Mouse (Mus musculus) 3T3-L1 (cell line): ENCODE data around the gene Hist1h3d.
"Not testable (repeated sequence)": the region's sequence is repeated elsewhere in the genome, so short reads cannot be mapped to it uniquely, and the experiment has no call there.

Source experiments
- DNase-seq: peaks from one replicate; pipeline ENCODE4 v3.0.0-alpha.2; 2015; ENCODE audit warnings: low read depth, low spot score

The Hist1h3d gene

GRCm38 (mm10) chr13:23542225-23542980, 33.2 kb upstream of the Hist1h3d start:
- peak; percentile 62 for DNase-seq

GRCm38 (mm10) chr13:23542999-23543607, 32.5 kb upstream of the Hist1h3d start, which contains the start of gene Hist1h2bh:
TSS of gene Hist1h2bh (minus strand) at chr13:23543392.
- peak; percentile 98 for DNase-seq

GRCm38 (mm10) chr13:23543965-23544786, 31.4 kb upstream of the Hist1h3d start, which contains the start of gene Hist1h3f:
TSS of gene Hist1h3f (plus strand) at chr13:23544052.
- peak; percentile 96 for DNase-seq

GRCm38 (mm10) chr13:23544787-23545120, 30.8 kb upstream of the Hist1h3d start:
- DNase-seq: not testable (repeated sequence)

- no peak for DNase-seq
These were observed 28.9 kb upstream of the Hist1h3d start for GRCm38 (mm10) chr13:23546694-23547093.

- DNase-seq: peak; percentile 69
These were observed 24.8 kb upstream of the Hist1h3d start for GRCm38 (mm10) chr13:23550761-23551145.

GRCm38 (mm10) chr13:23551146-23551834, 24.3 kb upstream of the Hist1h3d start, which contains the start of gene Hist1h4f:
TSS of gene Hist1h4f (minus strand) at chr13:23551648.
- peak; percentile 98 for DNase-seq

GRCm38 (mm10) chr13:23551931-23552914, 23.3 kb upstream of the Hist1h3d start:
- no peak for DNase-seq

- no peak for DNase-seq
These were observed 22.6 kb upstream of the Hist1h3d start, which contains the start of gene Hist1h1d for GRCm38 (mm10) chr13:23552962-23553361. TSS of gene Hist1h1d (plus strand) at chr13:23553262.

- peak; percentile 46 for DNase-seq
These were observed 21.2 kb upstream of the Hist1h3d start for GRCm38 (mm10) chr13:23554393-23554792.

- DNase-seq: peak; percentile 93
These were observed 20.4 kb upstream of the Hist1h3d start for GRCm38 (mm10) chr13:23554925-23555838.

- DNase-seq: peak; percentile 96
These were observed 19.6 kb upstream of the Hist1h3d start for GRCm38 (mm10) chr13:23555839-23556416.

- no peak for DNase-seq
These were observed 18.7 kb upstream of the Hist1h3d start for GRCm38 (mm10) chr13:23556906-23557305.

GRCm38 (mm10) chr13:23560699-23561098, 14.9 kb upstream of the Hist1h3d start:
- not testable (repeated sequence) for DNase-seq

- not testable (repeated sequence) for DNase-seq
These were observed 14.1 kb upstream of the Hist1h3d start for GRCm38 (mm10) chr13:23561531-23561882.

- peak; percentile 96 for DNase-seq
These were observed 13.5 kb upstream of the Hist1h3d start, which contains the start of gene Hist1h3e for GRCm38 (mm10) chr13:23561883-23562659. TSS of gene Hist1h3e (minus strand) at chr13:23562369.

- peak; percentile 90 for DNase-seq
These were observed 12.7 kb upstream of the Hist1h3d start for GRCm38 (mm10) chr13:23562699-23563462.
